Mouse (Mus musculus) left cerebral cortex, postnatal 14 days (tissue): ENCODE measurements around the gene Hist1h4c. TPM values are rescaled to one million over a fixed set of nuclear protein-coding genes. Genes with fewer than 3 reads are reported as not detected.

Experiments used
- DNase-seq, 2 experiments: peaks; one replicate each; pipeline ENCODE4 v3.0.0; 2021 to 2022; ENCODE audit warnings: low spot score in 2 of 2, mixed read lengths in 1 of 2
- intact Hi-C: fragments of 180-260 bp; cut with DNase I; formaldehyde crosslinking; loops from one replicate; pipeline ENCODE4 v1.15.1; 2025
- long read RNA-seq, 2 experiments: library from polyadenylated mRNA; stranded (forward); transcript quantifications; one replicate each; pipeline ENCODE4 v2.0.0; 2021
- total RNA-seq, 2 experiments: library from RNA; stranded (reverse); gene quantifications; 2 replicates each; pipeline ENCODE4 v1.2.3; 2021

Gene Hist1h4c
- total RNA-seq, result 100 to 1,000 TPM; 100 to 103 TPM
- long read RNA-seq, experiment 1, result 0 reads
- long read RNA-seq, experiment 2, result 0 reads

GRCm38 (mm10) chr13:23698300-23698693 lies at the start of gene Hist1h4c:
TSS of gene Hist1h4c (minus strand) at chr13:23698454.
- peak; percentile 99 for DNase-seq
- intact Hi-C loops, result loop anchor here (1.0 to 5.0 kb wide), 3 partner anchors 14 to 116 kb away; partner anchors contain the start of genes Hist1h1e, Hist1h2bc, Hist1h2be and Hist1h4d

- intact Hi-C loops, result loop anchor here (10.0 kb wide), 2 partner anchors 323 to 1703 kb away; partner anchors contain the start of genes Abt1, Hist1h2ag, Hist1h2bj and Hist1h4i
- DNase-seq, result no peak
Measured at GRCm38 (mm10) chr13:23747892-23748288, 49.6 kb upstream of the Hist1h4c start.

GRCm38 (mm10) chr13:23747081-23747891 lies 49.0 kb upstream of the Hist1h4c start:
- DNase-seq, result no peak
- intact Hi-C loops, result loop anchor here (10.0 kb wide), 2 partner anchors 322 to 1702 kb away; partner anchors contain the start of genes Abt1, Hist1h2ag, Hist1h2bj and Hist1h4i

GRCm38 (mm10) chr13:23746201-23747080 lies 48.2 kb upstream of the Hist1h4c start, which contains the start of gene Hist1h2bb:
TSS of gene Hist1h2bb (plus strand) at chr13:23746734.
- intact Hi-C loops, result loop anchor here (10.0 kb wide), 2 partner anchors 322 to 1702 kb away; partner anchors contain the start of genes Abt1, Hist1h2ag, Hist1h2bj and Hist1h4i
- peak; percentile 73 to 94 for DNase-seq

GRCm38 (mm10) chr13:23745381-23746161 lies 47.3 kb upstream of the Hist1h4c start, which contains the start of gene Hist1h3c:
TSS of gene Hist1h3c (minus strand) at chr13:23745602.
- intact Hi-C loops, result loop anchor here (10.0 kb wide), 2 partner anchors 321 to 1701 kb away; partner anchors contain the start of genes Abt1, Hist1h2ag, Hist1h2bj and Hist1h4i
- peak; percentile 92 to 93 for DNase-seq

GRCm38 (mm10) chr13:23744421-23745380 lies 46.4 kb upstream of the Hist1h4c start:
- no peak for DNase-seq
- intact Hi-C loops, result loop anchor here (10.0 kb wide), 2 partner anchors 320 to 1700 kb away; partner anchors contain the start of genes Abt1, Hist1h2ag, Hist1h2bj and Hist1h4i

GRCm38 (mm10) chr13:23743963-23744362 lies 45.7 kb upstream of the Hist1h4c start:
- intact Hi-C loops, result loop anchor here (10.0 kb wide), 2 partner anchors 319 to 1699 kb away; partner anchors contain the start of genes Abt1, Hist1h2ag, Hist1h2bj and Hist1h4i
- no peak for DNase-seq

GRCm38 (mm10) chr13:23743215-23743614 lies 45.0 kb upstream of the Hist1h4c start:
- no peak for DNase-seq
- intact Hi-C loops, result loop anchor here (10.0 kb wide), 2 partner anchors 318 to 1698 kb away; partner anchors contain the start of genes Abt1, Hist1h2ag, Hist1h2bj and Hist1h4i

- no peak for DNase-seq
- intact Hi-C loops, result loop anchor here (10.0 kb wide), 2 partner anchors 317 to 1697 kb away; partner anchors contain the start of genes Abt1, Hist1h2ag, Hist1h2bj and Hist1h4i
Measured at GRCm38 (mm10) chr13:23742007-23742406, 43.8 kb upstream of the Hist1h4c start.

- intact Hi-C loops, result loop anchor here (10.0 kb wide), 2 partner anchors 316 to 1696 kb away; partner anchors contain the start of genes Abt1, Hist1h2ag, Hist1h2bj and Hist1h4i
Measured at GRCm38 (mm10) chr13:23740910-23741309, 42.7 kb upstream of the Hist1h4c start.

GRCm38 (mm10) chr13:23740256-23740840 lies 42.1 kb upstream of the Hist1h4c start:
- no peak for DNase-seq
- intact Hi-C loops, result loop anchor here (10.0 kb wide), 2 partner anchors 316 to 1696 kb away; partner anchors contain the start of genes Abt1, Hist1h2ag, Hist1h2bj and Hist1h4i

More at GRCm38 (mm10) chr13:23740910-23741309, 42.7 kb upstream of the Hist1h4c start:
- DNase-seq, result no peak

- intact Hi-C loops, result loop anchor here (5.0 to 10.0 kb wide), 4 partner anchors 118 to 1695 kb away; partner anchors contain the start of genes Abt1, Hist1h1e, Hist1h2ag and Hist1h2be
- DNase-seq, result no peak
Measured at GRCm38 (mm10) chr13:23739922-23740252, 41.6 kb upstream of the Hist1h4c start.

- intact Hi-C loops, result loop anchor here (5.0 kb wide), 2 partner anchors 117 to 157 kb away; partner anchors contain the start of genes Hist1h1e, Hist1h2be and Hist1h4d
Measured at GRCm38 (mm10) chr13:23739069-23739921, 41.0 kb upstream of the Hist1h4c start.

GRCm38 (mm10) chr13:23738677-23739068 lies 40.4 kb upstream of the Hist1h4c start, which contains the start of gene Hist1h1c:
TSS of gene Hist1h1c (plus strand) at chr13:23738808.
- peak; percentile 91 to 95 for DNase-seq
- intact Hi-C loops, result loop anchor here (5.0 kb wide), 2 partner anchors 116 to 156 kb away; partner anchors contain the start of genes Hist1h1e, Hist1h2be and Hist1h4d

More at GRCm38 (mm10) chr13:23739069-23739921, 41.0 kb upstream of the Hist1h4c start:
- peak; percentile 93 to 96 for DNase-seq

- intact Hi-C loops, result loop anchor here (5.0 kb wide), 2 partner anchors 116 to 156 kb away; partner anchors contain the start of genes Hist1h1e, Hist1h2be and Hist1h4d
- no peak for DNase-seq
Measured at GRCm38 (mm10) chr13:23738041-23738440, 39.8 kb upstream of the Hist1h4c start.
